15 mouse cellular contexts compared by ENCODE assay signal in the genomic region with DNA sequence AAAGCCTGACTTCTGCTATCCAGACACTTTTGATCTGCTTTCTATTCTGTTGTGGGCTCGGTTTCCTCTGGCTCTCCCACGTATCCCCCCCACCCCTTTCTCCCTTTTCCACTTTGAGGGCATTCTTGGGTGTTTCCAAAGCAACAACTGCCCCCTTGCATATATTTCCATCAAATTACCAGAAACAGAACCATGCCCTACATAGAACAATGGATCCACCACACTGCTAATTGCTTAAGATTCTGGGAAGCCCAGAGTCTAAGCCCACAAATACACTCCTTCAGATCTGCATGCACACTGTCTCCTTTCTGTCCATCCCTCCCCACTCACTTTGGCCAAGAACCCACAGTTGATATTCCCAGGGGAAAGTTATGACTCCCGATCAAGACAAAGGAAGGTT. TPM values are rescaled to one million over a fixed set of nuclear protein-coding genes. Genes with fewer than 3 reads are reported as not detected.
A peak's percentile ranks its signal among the peaks of the same experiment; 100 is the strongest.
DNase-seq lines count a peak whose midpoint lies in the region; ATAC-seq and TF ChIP-seq lines count a peak whose summit lies in the region.
"Had no signal": no experiment of that assay in that cellular context is flagged by ENCODE, and none has a peak within 500 bp of the region (broad histone marks: within the 10 kb centered on the region; RNA-seq: fewer than 3 reads in every experiment).

No protein-coding gene starts in this region.

- ATAC-seq in forebrain, embryonic 13.5 days, result peak; percentile 78
- peak; percentile 93 for ATAC-seq in hindbrain, embryonic 16.5 days
- ATAC-seq in neural tube, embryonic 14.5 days (ENCODE audit: low read depth), result peak; percentile 81
- ATAC-seq in heart, embryonic 12.5 days (ENCODE audit: insufficient number of reproducible peaks, low FRiP score), result no peak
- ATAC-seq: CD4-positive, CD25-positive, alpha-beta regulatory T cell, adult 4 months; Patski had no signal

- no peak for TF ChIP-seq CTCF in left cerebral cortex, adult 2 months (IDR thresholded peaks at IDR 0.05)

- no peak overlapping the region for H3K9ac ChIP-seq in forebrain, embryonic 13.5 days
- H3K9ac ChIP-seq in hindbrain, embryonic 16.5 days (ENCODE audit: low read depth, low read length), result no peak overlapping the region
- H3K9ac ChIP-seq in neural tube, embryonic 14.5 days (replicated peaks; ENCODE audit: low read depth, low read length), result no peak overlapping the region
- H3K9ac ChIP-seq in heart, embryonic 12.5 days, result no peak overlapping the region
- H3K9ac ChIP-seq: embryonic facial prominence, embryonic 13.5 days; limb, embryonic 15.5 days had no signal

- peaks cover 22% of the 10 kb centered on the region for H3K4me1 ChIP-seq in forebrain, embryonic 13.5 days
- H3K4me1 ChIP-seq in hindbrain, embryonic 16.5 days (ENCODE audit: control insufficient read depth, insufficient read depth, low read depth, low read length), result no peaks in the 10 kb centered on the region
- no peaks in the 10 kb centered on the region for H3K4me1 ChIP-seq in neural tube, embryonic 14.5 days (ENCODE audit: control insufficient read depth, insufficient read depth, low read length)
- peaks cover 5% of the 10 kb centered on the region; the same call in 1 of the 2 replicates for H3K4me1 ChIP-seq in heart, embryonic 12.5 days (replicated peaks)
- H3K4me1 ChIP-seq: embryonic facial prominence, embryonic 13.5 days; limb, embryonic 15.5 days had no signal

- no peak overlapping the region for H3K4me3 ChIP-seq in left cerebral cortex, adult 2 months
- H3K4me3 ChIP-seq in forebrain, embryonic 13.5 days, result no peak overlapping the region
- no peak overlapping the region for H3K4me3 ChIP-seq in hindbrain, embryonic 16.5 days (ENCODE audit: low read length)
- H3K4me3 ChIP-seq in neural tube, embryonic 14.5 days (ENCODE audit: low read depth, low read length), result no peak overlapping the region
- H3K4me3 ChIP-seq in heart, embryonic 12.5 days, result no peak overlapping the region
- H3K4me3 ChIP-seq: embryonic facial prominence, embryonic 13.5 days; limb, embryonic 15.5 days had no signal

- DNase-seq in left cerebral cortex, adult 2 months (ENCODE audit: extremely low spot score in 1 of 2, low spot score in 2 of 2), result no peak
- DNase-seq in left cerebral cortex, postnatal 4 days, result no peak
- DNase-seq in spleen, adult 12 weeks (ENCODE audit: low spot score), result no peak
- DNase-seq: adrenal gland, adult 8-10 months had no signal

- intact Hi-C loops in left cerebral cortex, adult 2 months (cut with DNase I), result loop anchor here (2.0 kb wide), 1 partner anchor 63 kb away; no protein-coding TSS in a partner anchor
- intact Hi-C loops in left cerebral cortex, postnatal 4 days (cut with DNase I), result no loop called here

- peak overlapping the region; percentile 55; the same call in 1 of the 2 replicates for H3K27ac ChIP-seq in left cerebral cortex, adult 2 months
- H3K27ac ChIP-seq in forebrain, embryonic 13.5 days, result no peak overlapping the region
- no peak overlapping the region for H3K27ac ChIP-seq in hindbrain, embryonic 16.5 days (ENCODE audit: low read depth, low read length)
- H3K27ac ChIP-seq in neural tube, embryonic 14.5 days (ENCODE audit: low read depth, low read length), result no peak overlapping the region
- no peak overlapping the region for H3K27ac ChIP-seq in heart, embryonic 12.5 days (ENCODE audit: poor library complexity, severe bottlenecking)
- H3K27ac ChIP-seq: embryonic facial prominence, embryonic 13.5 days; kidney, postnatal 0 days; limb, embryonic 15.5 days had no signal

- no peaks in the 10 kb centered on the region for H3K27me3 ChIP-seq in forebrain, embryonic 13.5 days
- no peaks in the 10 kb centered on the region for H3K27me3 ChIP-seq in hindbrain, embryonic 16.5 days (replicated peaks; ENCODE audit: control insufficient read depth, insufficient read depth, low read length)
- no peaks in the 10 kb centered on the region for H3K27me3 ChIP-seq in neural tube, embryonic 14.5 days (ENCODE audit: control insufficient read depth, insufficient read depth, low read length)
- H3K27me3 ChIP-seq in heart, embryonic 12.5 days (replicated peaks), result no peaks in the 10 kb centered on the region
- H3K27me3 ChIP-seq: embryonic facial prominence, embryonic 13.5 days; limb, embryonic 15.5 days had no signal

- H3K9me3 ChIP-seq in forebrain, embryonic 13.5 days (replicated peaks), result no peaks in the 10 kb centered on the region
- no peaks in the 10 kb centered on the region for H3K9me3 ChIP-seq in hindbrain, embryonic 16.5 days (ENCODE audit: control insufficient read depth, low read length)
- H3K9me3 ChIP-seq in neural tube, embryonic 14.5 days (ENCODE audit: control insufficient read depth, low read length), result no peaks in the 10 kb centered on the region
- no peaks in the 10 kb centered on the region for H3K9me3 ChIP-seq in heart, embryonic 12.5 days (replicated peaks)
- H3K9me3 ChIP-seq: embryonic facial prominence, embryonic 13.5 days; limb, embryonic 15.5 days had no signal

- 35% methylated on average over 3 of the region's 3 CpGs for WGBS in forebrain, embryonic 13.5 days
- WGBS in hindbrain, embryonic 16.5 days, result 25% methylated on average over 3 of the region's 3 CpGs
- WGBS in neural tube, embryonic 14.5 days, result 31% methylated on average over 3 of the region's 3 CpGs
- 70% methylated on average over 3 of the region's 3 CpGs for WGBS in heart, embryonic 12.5 days

- H3K36me3 ChIP-seq in forebrain, embryonic 13.5 days (ENCODE audit: poor library complexity, severe bottlenecking), result no peaks in the 10 kb centered on the region
- H3K36me3 ChIP-seq in hindbrain, embryonic 16.5 days (ENCODE audit: control insufficient read depth, insufficient read depth, low read length), result no peaks in the 10 kb centered on the region
- no peaks in the 10 kb centered on the region for H3K36me3 ChIP-seq in neural tube, embryonic 14.5 days (ENCODE audit: control insufficient read depth, insufficient read depth, low read length)
- H3K36me3 ChIP-seq in heart, embryonic 12.5 days, result no peaks in the 10 kb centered on the region
- H3K36me3 ChIP-seq: embryonic facial prominence, embryonic 13.5 days; limb, embryonic 15.5 days had no signal

- no peak overlapping the region for H3K4me2 ChIP-seq in forebrain, embryonic 13.5 days
- no peak overlapping the region for H3K4me2 ChIP-seq in hindbrain, embryonic 16.5 days (ENCODE audit: low read length)
- no peak overlapping the region for H3K4me2 ChIP-seq in neural tube, embryonic 14.5 days (ENCODE audit: low read depth, low read length)
- no peak overlapping the region for H3K4me2 ChIP-seq in heart, embryonic 12.5 days
- H3K4me2 ChIP-seq: embryonic facial prominence, embryonic 13.5 days; heart, embryonic 11.5 days; limb, embryonic 15.5 days had no signal

RNA-seq across cellular contexts. Expression of gene Tectb, which starts 5.1 kb away (rescaled TPM):
- total RNA-seq in left cerebral cortex, adult 2 months (2021), result not detected
- not detected for total RNA-seq in left cerebral cortex, postnatal 4 days (2021)
- 0.13 TPM in 1 of 2 replicates, not detected in the other for polyA plus RNA-seq in forebrain, embryonic 13.5 days (2015; fragmentation: Nextera tagmentation; extraction: Ambion mirVana)
- polyA plus RNA-seq in hindbrain, embryonic 16.5 days (2015; fragmentation: Nextera tagmentation; extraction: Ambion mirVana), result 0.17 TPM in 1 of 2 replicates, not detected in the other
- 0.12 TPM in 1 of 2 replicates, not detected in the other for polyA plus RNA-seq in neural tube, embryonic 14.5 days (2014; fragmentation: Nextera tagmentation; extraction: Ambion mirVana)
- not detected in 2 replicates for polyA plus RNA-seq in heart, embryonic 12.5 days (2016; fragmentation: Nextera tagmentation; extraction: Ambion mirVana)
- total RNA-seq: left cerebral cortex, adult 18-20 months had no signal
- polyA plus RNA-seq: CD4-positive, CD25-positive, alpha-beta regulatory T cell, adult 4 months; embryonic facial prominence, embryonic 13.5 days; heart, embryonic 11.5 days; limb, embryonic 15.5 days; Patski had no signal

RNA-seq across cellular contexts. Expression of gene Gucy2g, which starts 55.4 kb away (rescaled TPM):
- 1 to 10 TPM; 3.3 to 3.5 TPM for total RNA-seq in left cerebral cortex, adult 2 months (2021)
- under 1 TPM; 0.80 to 0.83 TPM for total RNA-seq in left cerebral cortex, postnatal 4 days (2021)
- not detected in 2 replicates for polyA plus RNA-seq in forebrain, embryonic 13.5 days (2015; fragmentation: Nextera tagmentation; extraction: Ambion mirVana)
- polyA plus RNA-seq in hindbrain, embryonic 16.5 days (2015; fragmentation: Nextera tagmentation; extraction: Ambion mirVana), result 0.05 and 0.06 TPM in 2 replicates
- 0.05 TPM in 1 of 2 replicates, not detected in the other for polyA plus RNA-seq in neural tube, embryonic 14.5 days (2014; fragmentation: Nextera tagmentation; extraction: Ambion mirVana)
- 0.04 TPM in 1 of 2 replicates, not detected in the other for polyA plus RNA-seq in heart, embryonic 12.5 days (2016; fragmentation: Nextera tagmentation; extraction: Ambion mirVana)
- total RNA-seq: adrenal gland, adult 8-10 months had no signal
- polyA plus RNA-seq: heart, embryonic 11.5 days had no signal

RNA-seq across cellular contexts. Expression of gene Gpam, which starts 58.6 kb away (rescaled TPM):
- 10 to 100 TPM; 35.9 to 36.6 TPM for total RNA-seq in left cerebral cortex, adult 2 months (2021)
- total RNA-seq in left cerebral cortex, postnatal 4 days (2021), result 10 to 100 TPM; 47.3 to 47.5 TPM
- 14.1 and 17.6 TPM in 2 replicates for polyA plus RNA-seq in forebrain, embryonic 13.5 days (2015; fragmentation: Nextera tagmentation; extraction: Ambion mirVana)
- polyA plus RNA-seq in hindbrain, embryonic 16.5 days (2015; fragmentation: Nextera tagmentation; extraction: Ambion mirVana), result 20.4 and 25.2 TPM in 2 replicates
- 22.7 and 28.6 TPM in 2 replicates for polyA plus RNA-seq in neural tube, embryonic 14.5 days (2014; fragmentation: Nextera tagmentation; extraction: Ambion mirVana)
- 11.9 and 12.8 TPM in 2 replicates for polyA plus RNA-seq in heart, embryonic 12.5 days (2016; fragmentation: Nextera tagmentation; extraction: Ambion mirVana)
